Mouse (Mus musculus) neural tube, embryonic 10.5 days (tissue): Measurements from ENCODE around the gene Mmp3.
"Not testable (repeated sequence)": the region's sequence is repeated elsewhere in the genome, so short reads cannot be mapped to it uniquely, and the experiment has no call there.

Experiments used
- DNase-seq: peaks from one replicate; pipeline ENCODE4 v3.0.0-alpha.2; 2017; ENCODE audit warnings: low spot score; ENCODE audit errors: extremely low spot score

The Mmp3 gene

DNA sequence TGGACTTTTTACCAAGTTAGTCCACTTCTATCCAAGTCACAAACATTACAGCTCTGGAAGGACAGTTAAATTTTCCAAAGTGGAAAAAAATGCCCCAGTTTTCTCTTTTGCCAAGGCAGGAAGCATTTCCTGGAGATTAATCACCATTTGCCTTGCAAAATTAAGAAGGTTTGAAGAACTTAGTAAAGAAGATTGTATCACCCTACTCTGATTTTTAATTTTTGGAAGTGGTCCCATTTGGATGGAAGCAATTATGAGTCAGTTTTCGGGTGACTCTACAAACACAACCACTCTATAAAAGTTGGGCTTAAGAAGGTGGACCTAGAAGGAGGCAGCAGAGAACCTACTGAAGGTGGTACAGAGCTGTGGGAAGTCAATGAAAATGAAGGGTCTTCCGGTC lies at the start of gene Mmp3:
TSS of gene Mmp3 (plus strand) at position 301 of the 400 bp plus-strand sequence.
- DNase-seq = no peak

DNA sequence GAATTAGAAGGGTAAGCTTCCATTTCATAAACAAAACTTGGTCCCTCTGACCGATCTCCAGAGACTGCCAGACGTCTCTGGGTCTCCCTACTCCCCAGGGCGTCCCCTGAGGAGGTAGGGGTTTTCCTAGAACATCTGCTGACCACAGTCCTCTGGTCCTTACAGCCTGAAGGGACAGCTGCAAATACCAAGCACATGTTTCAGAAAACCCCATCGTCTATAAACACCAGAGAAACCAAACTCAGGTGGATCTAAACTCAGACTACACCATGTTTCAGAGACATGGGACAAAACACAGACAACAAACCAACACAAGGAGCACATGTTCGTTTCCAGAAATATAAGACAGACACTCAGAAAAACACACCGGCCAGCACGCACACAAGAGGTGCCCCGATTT lies 49.1 kb upstream of the Mmp3 start:
- not testable (repeated sequence) for DNase-seq

DNA sequence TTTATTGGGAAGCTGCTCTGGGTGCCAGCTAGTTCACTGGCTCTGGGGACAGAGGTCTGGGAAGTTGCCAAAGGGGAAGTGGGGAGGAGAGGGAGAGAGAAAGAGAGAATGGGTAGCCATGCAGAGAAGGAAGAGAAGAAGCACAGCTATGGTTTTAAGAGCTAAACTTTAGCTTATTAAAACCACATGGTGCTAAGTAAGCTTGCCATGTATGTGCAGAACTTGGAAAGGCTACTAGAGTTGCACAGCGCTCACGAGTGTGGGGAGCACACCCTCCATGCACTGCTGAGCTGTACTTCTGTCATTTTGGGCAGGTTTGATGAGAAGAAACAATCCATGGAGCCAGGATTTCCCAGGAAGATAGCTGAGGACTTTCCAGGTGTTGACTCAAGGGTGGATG lies 7.7 kb downstream of the Mmp3 start:
- DNase-seq = no peak

DNA sequence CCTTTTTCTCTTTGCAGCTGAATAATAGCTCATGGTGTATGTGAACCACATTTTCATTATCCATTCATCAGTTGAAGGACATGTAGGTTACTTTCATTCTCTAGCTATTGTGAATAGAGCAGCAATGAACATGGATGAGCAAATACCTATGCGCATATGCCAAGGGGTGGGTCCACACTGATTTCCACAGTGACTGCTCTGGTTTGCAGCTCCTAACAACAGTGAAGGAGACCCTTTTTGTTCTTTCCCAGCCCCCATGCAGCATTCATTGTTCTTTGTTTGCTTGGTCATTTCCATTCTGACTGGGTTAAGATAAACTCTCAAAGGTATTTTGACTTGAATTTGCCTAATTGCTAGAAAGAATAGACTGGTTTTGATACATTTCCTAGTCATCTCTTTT lies 24.6 kb downstream of the Mmp3 start:
- DNase-seq = no peak

DNA sequence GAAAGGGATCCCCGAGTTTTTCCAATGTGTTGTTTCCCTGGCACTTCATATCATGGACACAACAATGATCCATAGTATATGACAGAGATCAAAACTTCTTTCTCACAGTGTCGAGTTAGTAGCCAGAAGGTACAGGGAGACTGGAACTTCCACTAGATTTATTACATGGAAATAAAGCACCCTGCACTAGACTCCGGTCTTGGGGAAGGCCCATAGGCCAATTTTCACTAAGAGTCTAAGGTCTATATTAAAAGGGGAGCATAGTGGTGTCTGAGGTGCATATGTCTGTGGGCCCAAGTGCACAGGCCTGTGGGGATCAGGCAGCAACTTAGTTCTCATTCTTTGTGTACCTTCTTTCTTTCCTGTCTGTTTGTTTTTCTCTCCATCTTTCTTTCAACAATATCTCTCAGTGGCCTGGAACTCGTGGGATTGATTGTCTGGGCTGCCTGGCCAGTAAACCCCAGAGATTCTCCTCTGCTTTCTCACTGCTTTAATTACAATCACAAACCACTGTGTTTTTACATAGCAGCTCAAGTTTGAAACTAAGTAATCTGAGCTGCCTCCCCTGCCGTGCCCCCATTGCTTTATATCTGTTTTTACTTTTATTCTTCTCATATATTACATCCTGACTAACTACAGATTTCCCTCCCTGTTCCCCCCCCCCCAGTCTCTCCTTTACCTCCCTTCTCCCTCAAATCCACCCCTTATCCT lies 38.2 kb downstream of the Mmp3 start:
- DNase-seq = no peak

DNA sequence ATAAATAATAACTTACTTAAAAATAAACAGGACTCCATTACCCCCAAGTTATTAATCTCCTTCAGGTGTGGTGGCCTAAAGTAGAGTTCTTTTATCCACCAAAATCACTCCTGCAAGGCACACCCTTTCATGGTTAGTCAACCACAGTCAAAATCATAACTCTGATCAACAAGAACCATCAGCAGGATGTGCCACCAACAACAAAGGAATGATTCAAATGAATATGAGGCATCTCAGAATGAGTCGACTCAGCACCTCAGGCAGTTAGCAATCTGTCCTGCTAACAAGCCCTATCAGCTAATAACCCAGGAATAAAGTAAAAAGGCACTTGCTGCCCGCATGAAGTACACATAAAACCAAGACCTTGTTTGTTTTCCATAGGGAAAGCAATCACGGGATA lies 55.5 kb downstream of the Mmp3 start:
- DNase-seq = no peak

DNA sequence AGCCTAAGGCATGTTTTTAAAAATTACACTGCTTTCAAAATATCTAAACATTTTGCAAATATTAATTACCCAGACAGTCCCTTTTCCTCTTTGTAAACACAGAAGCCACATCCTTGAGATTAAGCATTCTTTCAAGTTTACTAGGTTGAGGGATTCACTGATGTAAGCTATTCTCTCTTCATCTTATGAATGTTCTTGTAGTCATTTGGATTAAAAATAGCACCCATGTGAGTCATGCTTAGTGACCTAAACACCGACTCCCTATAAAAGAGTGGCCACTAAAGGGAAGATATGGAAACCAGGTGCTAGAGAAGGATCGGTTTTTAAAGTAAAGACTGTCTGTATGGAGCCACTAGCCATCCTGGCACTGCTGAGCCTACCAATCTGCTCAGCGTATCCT lies 56.4 kb downstream of the Mmp3 start, which contains the start of gene Mmp10:
TSS of gene Mmp10 (plus strand) at position 302 of the 400 bp plus-strand sequence.
- no peak for DNase-seq
